Mouse (Mus musculus): Measurements from ENCODE around the gene Ak4. TPM values are rescaled to one million over a fixed set of nuclear protein-coding genes. Genes with fewer than 3 reads are reported as not detected.

The Ak4 gene
- total RNA-seq, 2 experiments from 2014 or later: 3.4 to 4.9 TPM

DNA sequence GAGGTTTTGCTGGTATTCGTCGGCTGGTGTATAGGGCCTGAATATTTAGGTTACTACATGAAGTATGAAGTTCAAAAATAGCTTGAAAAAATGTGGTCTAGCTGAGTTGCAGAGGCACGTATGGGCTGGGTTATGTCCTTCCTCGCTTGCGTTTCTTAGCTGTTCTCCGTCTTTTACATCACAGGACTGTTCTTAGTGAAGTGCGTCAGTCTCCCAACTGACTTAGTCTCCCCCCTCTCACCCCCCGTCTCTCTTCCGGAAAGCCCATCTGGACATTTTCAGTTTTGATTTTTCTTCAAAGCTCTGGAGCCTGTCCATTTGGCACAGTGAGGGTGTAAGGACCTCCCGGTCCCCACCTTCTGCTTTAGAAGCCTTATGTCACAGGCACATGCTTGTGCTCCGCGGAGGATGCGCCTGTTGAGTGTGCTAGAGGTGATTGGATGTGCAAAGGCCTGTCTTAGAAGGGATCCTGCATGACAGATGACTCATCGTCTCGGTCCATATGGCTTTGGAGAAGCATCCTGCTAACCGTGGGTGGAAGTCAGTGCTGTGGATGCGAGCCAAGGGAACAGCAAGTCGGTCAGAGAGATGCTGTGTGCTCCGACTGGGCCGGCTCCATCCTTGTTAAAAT, 31.2 kb downstream of the Ak4 start:
- DNase-seq: peak; percentile 33
- intact Hi-C loops (cut with DNase I; ENCODE audit: low total_unique reads): no loop called here

GRCm38 (mm10) chr4:101451089-101451488, 32.0 kb downstream of the Ak4 start:
- DNase-seq: no peak
- intact Hi-C loops (cut with DNase I; ENCODE audit: low total_unique reads): no loop called here

- DNase-seq: no peak
- intact Hi-C loops (cut with DNase I; ENCODE audit: low total_unique reads): no loop called here
Measured at GRCm38 (mm10) chr4:101452829-101453228, 33.8 kb downstream of the Ak4 start.

GRCm38 (mm10) chr4:101457176-101457575, 38.1 kb downstream of the Ak4 start:
- intact Hi-C loops (cut with DNase I; ENCODE audit: low total_unique reads): loop anchor here (5.0 kb wide), 1 partner anchor 65 kb away; no protein-coding TSS in a partner anchor

DNA sequence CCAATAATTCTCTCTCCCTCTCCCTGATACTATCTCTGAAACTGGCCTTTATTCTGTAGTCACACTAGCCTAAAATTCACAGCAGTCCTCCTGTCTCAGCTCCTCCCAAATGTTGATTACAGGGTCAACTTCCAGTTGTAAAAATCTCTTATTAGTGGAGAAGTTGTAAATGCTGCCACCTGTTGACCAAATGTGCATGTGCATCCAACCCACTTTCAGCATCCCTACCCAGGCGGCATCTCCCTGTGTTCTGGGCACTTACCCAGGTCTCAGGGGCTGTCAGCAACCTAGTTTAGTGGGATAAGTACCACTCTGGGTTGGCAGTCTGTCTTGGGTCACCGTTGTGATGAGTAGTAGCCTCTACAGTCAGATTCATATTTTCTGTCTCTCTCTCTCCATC, 39.3 kb downstream of the Ak4 start:
- DNase-seq: peak; percentile 34
- intact Hi-C loops (cut with DNase I; ENCODE audit: low total_unique reads): loop anchor here (5.0 kb wide), 1 partner anchor 66 kb away; no protein-coding TSS in a partner anchor

More at GRCm38 (mm10) chr4:101457176-101457575, 38.1 kb downstream of the Ak4 start:
- DNase-seq: no peak

GRCm38 (mm10) chr4:101459358-101459757, 40.3 kb downstream of the Ak4 start:
- intact Hi-C loops (cut with DNase I; ENCODE audit: low total_unique reads): loop anchor here (5.0 kb wide), 1 partner anchor 67 kb away; no protein-coding TSS in a partner anchor
- DNase-seq: no peak

DNA sequence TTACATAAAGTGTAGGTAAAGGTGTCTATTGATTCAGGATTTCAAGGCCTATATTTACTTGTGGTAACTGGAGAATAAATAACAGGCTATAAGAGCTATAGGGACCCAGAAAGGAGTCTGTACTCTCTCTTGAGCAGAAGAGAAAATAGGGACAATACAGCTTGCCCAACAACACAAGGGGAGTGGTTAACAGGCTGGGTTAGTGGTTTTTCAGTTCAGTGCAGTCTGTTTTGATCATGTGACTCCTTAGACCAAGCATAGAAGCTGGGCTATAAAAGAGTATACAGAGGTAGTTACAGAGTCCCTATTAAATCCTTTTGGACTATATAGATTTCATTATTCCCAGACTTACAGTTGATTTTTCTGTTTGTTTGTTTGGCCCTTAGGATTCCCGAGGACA, 41.0 kb downstream of the Ak4 start:
- intact Hi-C loops (cut with DNase I; ENCODE audit: low total_unique reads): no loop called here
- DNase-seq: no peak

DNA sequence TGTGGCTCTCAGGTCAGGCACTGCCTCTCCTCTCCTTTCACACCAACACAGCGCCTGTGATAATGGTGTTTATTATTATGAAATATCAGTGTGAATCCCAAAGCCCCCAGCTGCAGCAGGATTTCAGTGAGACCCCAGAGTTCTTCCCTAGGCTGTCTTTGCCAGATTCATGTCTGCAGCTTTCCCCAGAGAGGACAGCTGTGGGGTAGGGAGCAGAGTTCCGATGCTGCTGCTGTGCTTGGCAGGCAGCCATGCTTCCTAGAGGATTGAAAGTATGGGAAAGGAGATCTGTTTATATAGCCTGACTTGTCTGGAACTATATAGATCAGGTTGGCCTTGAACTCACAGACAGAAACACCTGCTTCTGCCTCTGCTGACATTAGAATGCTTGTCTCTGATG, 43.0 kb downstream of the Ak4 start:
- intact Hi-C loops (cut with DNase I; ENCODE audit: low total_unique reads): no loop called here
- DNase-seq: no peak

GRCm38 (mm10) chr4:101466264-101466663, 47.2 kb downstream of the Ak4 start:
- no peak for DNase-seq
- intact Hi-C loops (cut with DNase I; ENCODE audit: low total_unique reads): loop anchor here (5.0 kb wide), 1 partner anchor 541 kb away; no protein-coding TSS in a partner anchor

DNA sequence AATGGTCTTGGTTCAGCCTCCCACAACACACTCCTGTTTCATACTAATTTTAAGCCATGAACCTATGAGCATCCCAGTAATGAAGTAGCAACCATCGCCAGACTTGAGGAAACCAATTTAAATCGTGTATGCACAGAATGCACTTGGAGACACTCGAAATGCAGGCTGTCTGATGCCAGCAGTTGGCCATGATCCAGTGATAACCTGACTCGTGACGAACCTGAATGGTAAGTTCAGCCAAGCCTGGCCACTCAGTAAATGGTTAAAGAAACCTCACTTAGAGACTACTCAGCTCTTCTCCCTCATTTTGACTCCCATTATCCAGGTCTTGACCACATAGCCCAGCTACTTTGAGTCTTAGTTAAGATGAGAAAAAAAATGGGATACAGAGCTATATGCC, 50.2 kb downstream of the Ak4 start:
- intact Hi-C loops (cut with DNase I; ENCODE audit: low total_unique reads): loop anchor here (5.0 kb wide), 1 partner anchor 538 kb away; no protein-coding TSS in a partner anchor
- DNase-seq: no peak

- intact Hi-C loops (cut with DNase I; ENCODE audit: low total_unique reads): loop anchor here (5.0 to 10.0 kb wide), 2 partner anchors 134 to 527 kb away; no protein-coding TSS in a partner anchor
- DNase-seq: no peak
Measured at GRCm38 (mm10) chr4:101470543-101470942, 51.5 kb downstream of the Ak4 start.

- no peak for DNase-seq
- intact Hi-C loops (cut with DNase I; ENCODE audit: low total_unique reads): loop anchor here (5.0 to 10.0 kb wide), 2 partner anchors 132 to 525 kb away; no protein-coding TSS in a partner anchor
Measured at GRCm38 (mm10) chr4:101472767-101473166, 53.7 kb downstream of the Ak4 start.

DNA sequence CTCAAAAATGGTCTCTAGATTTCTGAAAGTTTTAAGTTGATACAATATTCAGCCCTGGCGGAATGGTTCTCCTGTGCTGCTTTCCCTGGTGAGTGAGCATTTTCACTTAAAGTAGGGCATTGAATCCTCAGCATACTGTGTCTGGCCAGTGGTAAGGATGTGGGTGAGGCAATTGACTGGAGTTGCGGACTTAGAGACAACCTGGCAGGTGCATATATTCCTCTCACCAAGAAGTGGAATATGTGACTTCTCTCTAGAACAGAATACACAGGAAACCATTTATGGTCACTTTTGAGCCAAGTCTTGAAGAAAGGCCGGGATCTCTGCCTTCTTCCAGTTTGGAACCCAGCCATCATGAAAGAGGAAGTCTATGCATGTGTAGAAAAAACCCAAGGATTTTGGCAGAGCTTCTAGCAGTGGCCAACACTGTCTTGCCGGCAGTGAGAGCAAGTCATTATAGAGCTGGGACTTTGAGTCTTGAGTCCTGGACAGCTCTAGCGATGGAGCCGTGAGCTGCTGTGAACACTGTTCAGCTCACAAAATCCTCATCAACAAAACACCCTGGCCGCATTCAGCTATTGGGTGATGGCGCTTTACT, 71.3 kb downstream of the Ak4 start:
- intact Hi-C loops (cut with DNase I; ENCODE audit: low total_unique reads): no loop called here
- no peak for DNase-seq

- intact Hi-C loops (cut with DNase I; ENCODE audit: low total_unique reads): no loop called here
- no peak for DNase-seq
Measured at GRCm38 (mm10) chr4:101491704-101492103, 72.6 kb downstream of the Ak4 start.

DNA sequence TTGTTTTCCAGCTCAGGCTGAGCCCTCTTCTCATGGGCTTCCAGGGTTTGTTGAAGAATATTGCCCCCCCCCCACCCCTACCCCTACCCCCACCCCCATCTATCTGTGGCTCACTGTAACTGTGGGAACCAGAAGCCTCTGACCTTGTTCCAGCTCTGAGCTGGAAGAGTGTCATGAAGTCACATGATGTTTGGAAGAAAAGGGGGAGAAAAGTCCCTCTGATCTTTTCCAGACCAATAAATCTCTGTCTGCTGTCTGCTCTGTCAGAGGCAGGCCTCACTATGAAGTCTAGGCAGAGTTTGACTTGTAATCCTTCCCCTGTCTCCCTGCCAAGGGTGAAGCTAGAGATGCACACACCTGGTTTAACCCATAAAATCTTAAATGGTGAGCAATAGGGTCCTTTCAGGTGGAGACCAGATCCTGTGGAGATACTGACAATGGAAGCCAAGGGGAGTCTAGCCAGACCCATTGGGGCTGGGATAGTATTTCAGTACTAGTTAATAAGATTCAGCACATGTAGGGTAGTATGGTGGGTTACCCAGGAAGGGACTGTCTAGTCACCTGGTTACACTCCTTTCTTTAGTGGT, 74.6 kb downstream of the Ak4 start:
- intact Hi-C loops (cut with DNase I; ENCODE audit: low total_unique reads): no loop called here
- DNase-seq: no peak

GRCm38 (mm10) chr4:101496188-101496533, 77.1 kb downstream of the Ak4 start:
- no peak for DNase-seq
- intact Hi-C loops (cut with DNase I; ENCODE audit: low total_unique reads): no loop called here

DNA sequence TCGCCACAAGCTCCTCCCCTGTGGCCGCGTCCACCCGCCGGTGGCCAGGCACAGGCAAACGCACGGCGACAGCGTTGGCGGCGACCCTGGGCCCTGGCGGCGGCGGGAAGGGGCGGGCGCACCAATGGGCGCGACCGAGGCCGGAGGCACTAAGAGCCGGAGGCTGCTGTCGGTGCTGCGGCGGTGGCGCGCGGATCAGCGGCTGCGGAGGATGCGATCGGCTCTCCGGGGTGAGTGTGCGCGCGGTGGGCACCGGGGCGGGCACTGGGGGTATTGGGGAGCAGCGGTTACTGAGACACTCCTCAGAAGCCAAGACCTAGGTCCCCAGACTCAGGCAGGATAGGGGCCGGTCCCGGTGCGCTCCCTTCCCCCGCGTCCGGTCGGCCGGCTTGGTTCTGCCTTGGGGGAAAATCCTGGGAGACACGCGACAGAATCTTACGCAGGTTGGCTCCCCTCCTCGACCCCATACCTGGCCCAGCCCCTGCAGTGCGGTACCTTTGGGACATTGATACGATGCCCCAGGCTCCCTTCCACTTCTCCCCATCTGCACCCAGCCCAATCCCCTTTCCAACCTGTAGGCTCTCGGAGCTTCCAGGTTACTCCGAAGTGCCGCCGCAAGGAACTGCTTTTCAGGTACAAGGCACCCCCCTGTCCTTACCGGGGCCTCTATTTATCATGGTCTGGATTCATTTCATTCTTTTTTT, 77.6 kb downstream of the Ak4 start, which contains the start of gene Dnajc6:
Gene Dnajc6 (plus strand): TSS at position 115 of the 704 bp plus-strand sequence.
- intact Hi-C loops (cut with DNase I; ENCODE audit: low total_unique reads): no loop called here
- DNase-seq: peak; percentile 14

GRCm38 (mm10) chr4:101497336-101497735, 78.3 kb downstream of the Ak4 start:
- intact Hi-C loops (cut with DNase I; ENCODE audit: low total_unique reads): no loop called here
- peak; percentile 12 for DNase-seq

DNA sequence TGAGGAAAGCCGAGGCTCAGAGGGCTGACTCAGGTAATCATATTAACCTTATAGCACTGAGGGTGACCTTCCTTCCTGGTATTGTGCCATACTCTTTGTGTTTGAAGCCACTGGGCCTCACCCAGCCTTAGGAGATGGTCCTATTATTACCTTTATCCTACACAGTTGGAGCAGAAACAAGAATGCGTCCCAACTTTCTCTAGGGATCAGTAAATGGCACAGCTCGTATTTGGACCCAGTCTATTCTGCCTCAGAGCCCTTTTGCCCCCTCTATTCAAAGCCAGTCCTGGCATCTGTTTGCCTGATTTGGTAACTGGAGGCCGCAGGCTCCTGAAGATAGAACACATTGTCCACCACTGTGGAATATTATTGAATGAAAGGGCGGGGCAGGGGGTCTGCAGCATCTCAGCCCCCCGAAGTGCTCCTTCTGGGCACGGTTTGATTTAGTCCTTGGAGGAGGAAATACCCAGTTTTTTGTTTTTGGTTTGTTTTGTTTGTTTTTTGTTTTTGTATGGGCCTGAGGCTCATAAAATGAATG, 85.5 kb downstream of the Ak4 start:
- DNase-seq: no peak
- intact Hi-C loops (cut with DNase I; ENCODE audit: low total_unique reads): no loop called here

- intact Hi-C loops (cut with DNase I; ENCODE audit: low total_unique reads): no loop called here
- no peak for DNase-seq
Measured at GRCm38 (mm10) chr4:101505966-101506365, 86.9 kb downstream of the Ak4 start.
